23 mouse cellular contexts compared by ENCODE assay signal in the genomic region with DNA sequence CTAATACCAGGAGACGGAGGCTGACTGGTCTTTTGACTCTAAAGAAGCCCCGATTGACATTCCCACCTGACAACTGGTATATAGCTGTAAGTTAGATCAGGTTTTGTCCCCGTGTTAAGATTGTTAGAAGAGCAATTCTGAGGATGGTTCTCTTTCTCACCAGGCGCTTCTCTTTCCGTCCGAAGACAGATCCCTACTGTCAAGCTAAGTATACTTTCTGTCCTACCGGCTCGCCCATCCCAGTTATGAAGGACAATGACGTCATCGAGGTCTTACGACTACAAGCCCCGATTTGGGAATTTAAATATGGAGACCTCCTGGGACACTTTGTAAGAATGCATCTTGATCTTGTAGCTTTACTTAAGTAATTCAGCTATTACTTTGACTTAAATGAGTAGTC. TPM values are rescaled to one million over a fixed set of nuclear protein-coding genes. Genes with fewer than 3 reads are reported as not detected.
DNase-seq lines count a peak whose midpoint lies in the region; ATAC-seq and TF ChIP-seq lines count a peak whose summit lies in the region.
"Had no signal": no experiment of that assay in that cellular context is flagged by ENCODE, and none has a peak within 500 bp of the region (broad histone marks: within the 10 kb centered on the region; RNA-seq: fewer than 3 reads in every experiment).

No protein-coding gene starts in this region.

- 93% methylated on average over 12 of the region's 12 CpGs for WGBS in hindbrain, embryonic 15.5 days
- 93% methylated on average over 12 of the region's 12 CpGs for WGBS in hindbrain, embryonic 10.5 days
- WGBS in liver, embryonic 12.5 days (ENCODE audit: insufficient replicate concordance), result 87% methylated on average over 12 of the region's 12 CpGs
- WGBS in macrophage (ENCODE audit: missing documents), result 83% methylated on average over 12 of the region's 12 CpGs
- WGBS in forebrain, embryonic 16.5 days, result 94% methylated on average over 12 of the region's 12 CpGs
- WGBS in neural tube, embryonic 15.5 days, result 92% methylated on average over 12 of the region's 12 CpGs

- peaks cover 7% of the 10 kb centered on the region; the same call in 1 of the 2 replicates for H3K36me3 ChIP-seq in hindbrain, embryonic 15.5 days
- peaks cover 45% of the 10 kb centered on the region for H3K36me3 ChIP-seq in hindbrain, embryonic 10.5 days
- peaks cover 48% of the 10 kb centered on the region for H3K36me3 ChIP-seq in E14TG2a.4 (ENCODE audit: insufficient read depth, low read length)
- H3K36me3 ChIP-seq in liver, embryonic 12.5 days, result peaks cover 48% of the 10 kb centered on the region
- peaks cover 48% of the 10 kb centered on the region for H3K36me3 ChIP-seq in macrophage (ENCODE audit: inconsistent target)
- H3K36me3 ChIP-seq in forebrain, embryonic 16.5 days (ENCODE audit: control insufficient read depth, insufficient read depth), result peaks cover 1% of the 10 kb centered on the region; the same call in 1 of the 2 replicates
- peaks cover 7% of the 10 kb centered on the region; the same call in 1 of the 2 replicates for H3K36me3 ChIP-seq in neural tube, embryonic 15.5 days

- no peaks in the 10 kb centered on the region for H3K9me3 ChIP-seq in hindbrain, embryonic 15.5 days
- no peaks in the 10 kb centered on the region for H3K9me3 ChIP-seq in hindbrain, embryonic 10.5 days
- 0 out of 2 replicates have a peak, but pooled peaks cover 4% of the 10 kb centered on the region for H3K9me3 ChIP-seq in E14TG2a.4 (ENCODE audit: low read length)
- H3K9me3 ChIP-seq in liver, embryonic 12.5 days (replicated peaks), result no peaks in the 10 kb centered on the region
- no peaks in the 10 kb centered on the region for H3K9me3 ChIP-seq in forebrain, embryonic 16.5 days (ENCODE audit: control insufficient read depth, low read length)
- no peaks in the 10 kb centered on the region for H3K9me3 ChIP-seq in neural tube, embryonic 15.5 days (replicated peaks)
- H3K9me3 ChIP-seq: heart, embryonic 12.5 days; stomach, embryonic 15.5 days had no signal

- no peak overlapping the region for H3K27ac ChIP-seq in hindbrain, embryonic 15.5 days (replicated peaks)
- no peak overlapping the region for H3K27ac ChIP-seq in hindbrain, embryonic 10.5 days
- H3K27ac ChIP-seq in liver, embryonic 12.5 days, result no peak overlapping the region
- peak overlapping the region; percentile 89; the same call in 1 of the 2 replicates for H3K27ac ChIP-seq in macrophage
- H3K27ac ChIP-seq in forebrain, embryonic 16.5 days (ENCODE audit: low read length), result no peak overlapping the region
- no peak overlapping the region for H3K27ac ChIP-seq in neural tube, embryonic 15.5 days (replicated peaks)
- H3K27ac ChIP-seq: hindbrain, embryonic 14.5 days had no signal

- no peaks in the 10 kb centered on the region for H3K27me3 ChIP-seq in hindbrain, embryonic 15.5 days
- H3K27me3 ChIP-seq in hindbrain, embryonic 10.5 days (ENCODE audit: insufficient read depth, poor library complexity, severe bottlenecking), result no peaks in the 10 kb centered on the region
- no peaks in the 10 kb centered on the region for H3K27me3 ChIP-seq in E14TG2a.4 (ENCODE audit: insufficient read depth, low read length)
- no peaks in the 10 kb centered on the region for H3K27me3 ChIP-seq in liver, embryonic 12.5 days (replicated peaks)
- no peaks in the 10 kb centered on the region for H3K27me3 ChIP-seq in forebrain, embryonic 16.5 days (replicated peaks; ENCODE audit: control insufficient read depth, insufficient read depth, low read length)
- H3K27me3 ChIP-seq in neural tube, embryonic 15.5 days (replicated peaks), result no peaks in the 10 kb centered on the region
- H3K27me3 ChIP-seq: heart, embryonic 12.5 days; stomach, embryonic 15.5 days had no signal

- peaks cover 10% of the 10 kb centered on the region for H3K4me1 ChIP-seq in hindbrain, embryonic 15.5 days (replicated peaks)
- H3K4me1 ChIP-seq in hindbrain, embryonic 10.5 days (replicated peaks), result peaks cover 18% of the 10 kb centered on the region
- H3K4me1 ChIP-seq in E14TG2a.4 (replicated peaks; ENCODE audit: low read depth, low read length), result peaks cover 52% of the 10 kb centered on the region
- peaks cover 28% of the 10 kb centered on the region for H3K4me1 ChIP-seq in liver, embryonic 12.5 days
- peaks cover 9% of the 10 kb centered on the region for H3K4me1 ChIP-seq in forebrain, embryonic 16.5 days (replicated peaks; ENCODE audit: control insufficient read depth, insufficient read depth, low read length)
- H3K4me1 ChIP-seq in neural tube, embryonic 15.5 days, result peaks cover 13% of the 10 kb centered on the region
- H3K4me1 ChIP-seq: stomach, embryonic 15.5 days had no signal

- DNase-seq in hindbrain, embryonic 10.5 days (ENCODE audit: low spot score), result no peak
- DNase-seq: gastrocnemius, postnatal 14 days; kidney, adult 2 months; kidney, postnatal 14 days had no signal

- ATAC-seq in hindbrain, embryonic 15.5 days (ENCODE audit: low FRiP score, low read depth), result no peak
- ATAC-seq in liver, embryonic 12.5 days, result no peak
- no peak for ATAC-seq in forebrain, embryonic 16.5 days
- no peak for ATAC-seq in neural tube, embryonic 15.5 days (ENCODE audit: low FRiP score)

- H3K79me2 ChIP-seq in macrophage (ENCODE audit: inconsistent target), result peaks cover 61% of the 10 kb centered on the region

- no peak overlapping the region for H3K4me3 ChIP-seq in hindbrain, embryonic 15.5 days
- H3K4me3 ChIP-seq in hindbrain, embryonic 10.5 days, result no peak overlapping the region
- H3K4me3 ChIP-seq in E14TG2a.4 (replicated peaks; ENCODE audit: low read length) (0 out of 2 replicates have a peak overlapping the region, but pooled peaks have one; percentile 91), macrophage (ENCODE audit: inconsistent target) (peak overlapping the region; percentile 99)
- H3K4me3 ChIP-seq in liver, embryonic 12.5 days, result peak overlapping the region; percentile 75
- no peak overlapping the region for H3K4me3 ChIP-seq in forebrain, embryonic 16.5 days (replicated peaks; ENCODE audit: low read length)
- H3K4me3 ChIP-seq in neural tube, embryonic 15.5 days (replicated peaks), result no peak overlapping the region

- 0 out of 2 replicates have a peak overlapping the region, but pooled peaks have one; percentile 82 for H3K4me2 ChIP-seq in hindbrain, embryonic 15.5 days
- peak overlapping the region; percentile 94 for H3K4me2 ChIP-seq in liver, embryonic 12.5 days
- no peak overlapping the region for H3K4me2 ChIP-seq in forebrain, embryonic 16.5 days (ENCODE audit: low read length)
- no peak overlapping the region for H3K4me2 ChIP-seq in neural tube, embryonic 15.5 days

- TF ChIP-seq CTCF in E14TG2a.4 (conservative IDR thresholded peaks at IDR 0.05; ENCODE audit: low read length), result no peak

- no peak overlapping the region for H3K9ac ChIP-seq in hindbrain, embryonic 15.5 days
- peak overlapping the region; percentile 82; the same call in 1 of the 2 replicates for H3K9ac ChIP-seq in liver, embryonic 12.5 days
- no peak overlapping the region for H3K9ac ChIP-seq in forebrain, embryonic 16.5 days (replicated peaks; ENCODE audit: low read depth, low read length)
- H3K9ac ChIP-seq in neural tube, embryonic 15.5 days (replicated peaks), result no peak overlapping the region

RNA-seq across cellular contexts. Expression of gene Cln5, which starts 1.5 kb away (rescaled TPM):
- 13.6 and 13.7 TPM in 2 replicates for polyA plus RNA-seq in hindbrain, embryonic 15.5 days (2015; fragmentation: Nextera tagmentation; extraction: Ambion mirVana)
- polyA plus RNA-seq in hindbrain, embryonic 10.5 days (2016; fragmentation: Nextera tagmentation; extraction: Ambion mirVana), result 23.5 and 28.8 TPM in 2 replicates
- 23.2 and 23.9 TPM in 2 replicates for polyA plus RNA-seq in liver, embryonic 12.5 days (2016; fragmentation: Nextera tagmentation; extraction: Ambion mirVana)
- total RNA-seq in macrophage (2018; cell fraction: chromatin; rRNA removed), result 100 to 1,000 TPM in 4 of 26 experiments, 10 to 100 TPM in 22; 23.3 to 150 (median 64.8) TPM
- total RNA-seq in macrophage (2018; cell fraction: cytosol; rRNA removed), result 100 to 1,000 TPM; 102 to 195 (median 120) TPM
- total RNA-seq in macrophage (2018; cell fraction: nucleus; rRNA removed), result 100 to 1,000 TPM in 22 of 26 experiments, 10 to 100 TPM in 4; 76.2 to 217 (median 134) TPM
- polyA plus RNA-seq in macrophage (2018), result 76.7 to 111 TPM (median 104 TPM) in 3 replicates
- 9.4 TPM in 2 replicates for polyA plus RNA-seq in forebrain, embryonic 16.5 days (2015; fragmentation: Nextera tagmentation; extraction: Ambion mirVana)
- 12.9 and 15.9 TPM in 2 replicates for polyA plus RNA-seq in neural tube, embryonic 15.5 days (2015; fragmentation: Nextera tagmentation; extraction: Ambion mirVana)

RNA-seq across cellular contexts. Expression of gene Acod1, which starts 24.7 kb away (rescaled TPM):
- 0.20 TPM in 1 of 2 replicates, not detected in the other for polyA plus RNA-seq in hindbrain, embryonic 15.5 days (2015; fragmentation: Nextera tagmentation; extraction: Ambion mirVana)
- polyA plus RNA-seq in hindbrain, embryonic 10.5 days (2016; fragmentation: Nextera tagmentation; extraction: Ambion mirVana), result not detected in 2 replicates
- polyA plus RNA-seq in liver, embryonic 12.5 days (2016; fragmentation: Nextera tagmentation; extraction: Ambion mirVana), result 0.10 and 0.12 TPM in 2 replicates
- total RNA-seq in macrophage (2018; cell fraction: chromatin; rRNA removed), result 1,000 to 10,000 TPM in 9 of 26 experiments, 100 to 1,000 TPM in 11, 10 to 100 TPM in 4, 1 to 10 TPM in 2; 6.8 to 5,659 (median 647) TPM
- total RNA-seq in macrophage (2018; cell fraction: cytosol; rRNA removed), result 1,000 to 10,000 TPM in 10 of 26 experiments, 100 to 1,000 TPM in 8, 10 to 100 TPM in 4, 1 to 10 TPM in 4; 5.8 to 5,279 (median 809) TPM
- total RNA-seq in macrophage (2018; cell fraction: nucleus; rRNA removed), result 1,000 to 10,000 TPM in 15 of 26 experiments, 100 to 1,000 TPM in 6, 10 to 100 TPM in 5; 13.1 to 5,165 (median 1,063) TPM
- 12.2 to 32.9 TPM (median 13.4 TPM) in 3 replicates for polyA plus RNA-seq in macrophage (2018)
- not detected in 2 replicates for polyA plus RNA-seq in forebrain, embryonic 16.5 days (2015; fragmentation: Nextera tagmentation; extraction: Ambion mirVana)
- polyA plus RNA-seq in neural tube, embryonic 15.5 days (2015; fragmentation: Nextera tagmentation; extraction: Ambion mirVana), result not detected in 2 replicates
- total RNA-seq: adrenal gland, postnatal 10 days; gastrocnemius, postnatal 14 days; heart, adult 18-20 months; heart, postnatal 25 days; layer of hippocampus, adult 18-20 months; left cerebral cortex, postnatal 10 days had no signal
- polyA plus RNA-seq: C2C12; forebrain, embryonic 11.5 days; heart, embryonic 12.5 days; hindbrain, embryonic 14.5 days; intestine, embryonic 14.5 days; kidney, adult 2 months; limb, embryonic 11.5 days; neural tube, embryonic 14.5 days had no signal

RNA-seq across cellular contexts. Expression of gene Fbxl3, which starts 27.9 kb away (rescaled TPM):
- polyA plus RNA-seq in hindbrain, embryonic 15.5 days (2015; fragmentation: Nextera tagmentation; extraction: Ambion mirVana), result 21.5 and 23.0 TPM in 2 replicates
- 13.1 and 14.2 TPM in 2 replicates for polyA plus RNA-seq in hindbrain, embryonic 10.5 days (2016; fragmentation: Nextera tagmentation; extraction: Ambion mirVana)
- polyA plus RNA-seq in liver, embryonic 12.5 days (2016; fragmentation: Nextera tagmentation; extraction: Ambion mirVana), result 14.7 and 16.4 TPM in 2 replicates
- total RNA-seq in macrophage (2018; cell fraction: chromatin; rRNA removed), result 100 to 1,000 TPM; 139 to 437 (median 255) TPM
- 10 to 100 TPM; 30.9 to 98.7 (median 59.1) TPM for total RNA-seq in macrophage (2018; cell fraction: cytosol; rRNA removed)
- 100 to 1,000 TPM in 25 of 26 experiments, 10 to 100 TPM in 1; 89.1 to 303 (median 191) TPM for total RNA-seq in macrophage (2018; cell fraction: nucleus; rRNA removed)
- 27.5 to 57.4 TPM (median 29.6 TPM) in 3 replicates for polyA plus RNA-seq in macrophage (2018)
- polyA plus RNA-seq in forebrain, embryonic 16.5 days (2015; fragmentation: Nextera tagmentation; extraction: Ambion mirVana), result 26.5 and 31.0 TPM in 2 replicates
- polyA plus RNA-seq in neural tube, embryonic 15.5 days (2015; fragmentation: Nextera tagmentation; extraction: Ambion mirVana), result 18.5 and 20.0 TPM in 2 replicates

Comparison
In these comparisons a context has a peak if more than half of its experiments do, and no peak if none do; other contexts are left out.
1. H3K4me2 ChIP-seq: peak in hindbrain, embryonic 15.5 days (single experiment) and liver, embryonic 12.5 days (single experiment); none in forebrain, embryonic 16.5 days (single experiment) and neural tube, embryonic 15.5 days (single experiment).
2. H3K4me3 ChIP-seq: peak in E14TG2a.4 (single experiment), liver, embryonic 12.5 days (single experiment) and macrophage (single experiment); none in hindbrain, embryonic 15.5 days (single experiment), hindbrain, embryonic 10.5 days (single experiment), forebrain, embryonic 16.5 days (single experiment) and neural tube, embryonic 15.5 days (single experiment).
3. RNA of gene Acod1, which starts 24.7 kb away (polyA plus RNA-seq): 12.2 to 32.9 TPM in macrophage; 0.10 to 0.12 TPM in liver, embryonic 12.5 days, not detected in forebrain, embryonic 16.5 days, 0.20 TPM in hindbrain, embryonic 15.5 days, not detected in neural tube, embryonic 15.5 days and not detected in hindbrain, embryonic 10.5 days; every median in the first group is over 10 times any median in the second.